Mouse (Mus musculus): ENCODE data around the gene Mtfmt.

DNA sequence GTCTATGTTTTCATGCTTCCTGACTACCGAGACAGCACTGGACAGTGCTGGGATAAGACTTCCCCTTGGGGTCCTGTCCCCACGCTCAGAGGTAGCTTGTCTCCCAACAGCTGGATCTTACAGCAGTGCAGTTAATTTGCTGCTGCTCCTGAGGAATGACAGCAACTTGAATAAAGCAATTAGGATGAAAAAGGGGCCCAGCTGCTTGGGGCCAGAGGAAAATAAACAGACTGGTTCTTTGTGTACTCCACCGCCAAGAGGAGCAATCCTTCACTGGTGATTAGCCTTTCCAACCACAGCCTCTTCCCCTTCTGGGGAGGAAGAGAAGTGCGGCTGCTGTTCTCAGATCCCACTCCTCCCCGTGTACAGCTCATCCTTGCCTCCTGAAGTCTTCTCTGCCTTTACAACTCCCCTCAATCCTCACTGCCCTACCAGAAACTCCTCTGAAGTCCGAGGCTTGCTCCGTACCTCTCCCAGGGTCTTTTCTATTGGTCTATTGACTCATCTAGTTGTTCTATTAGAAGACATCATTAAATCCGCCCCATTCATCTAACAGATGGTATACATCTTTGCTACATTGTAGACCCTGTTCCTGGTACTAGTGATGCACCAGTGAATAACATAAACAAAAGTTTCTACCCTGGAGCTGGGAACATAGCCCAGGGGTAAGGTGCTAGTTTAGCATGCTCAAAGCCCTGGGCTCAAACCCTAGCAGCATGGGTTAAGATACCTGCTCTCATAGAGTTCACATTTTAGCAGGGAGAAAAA, 49.0 kb upstream of the Mtfmt start:
- TF ChIP-seq CTCF (IDR thresholded peaks at IDR 0.05; ENCODE audit: low read depth, low read length), result no peak
- no peak for TF ChIP-seq POLR2AphosphoS5 (IDR thresholded peaks at IDR 0.05; ENCODE audit: insufficient replicate concordance, low read depth, low read length)
- TF ChIP-seq GATA1 (IDR thresholded peaks at IDR 0.05; ENCODE audit: borderline replicate concordance, low read length), result no peak
